Mouse (Mus musculus): ENCODE data around the gene Gpt2.

GRCm38 (mm10) chr8:85472800-85473199 lies 19.6 kb upstream of the Gpt2 start:
- no peak for TF ChIP-seq CTCF (IDR thresholded peaks at IDR 0.05; ENCODE audit: low read depth, low read length)
- TF ChIP-seq POLR2A (IDR thresholded peaks at IDR 0.05; ENCODE audit: extremely low read depth, insufficient read depth, low read length), result no peak

All from liver, adult 2 months (tissue).